Mouse (Mus musculus): Measurements from ENCODE around the gene Ecsit.
"Not testable (repeated sequence)": the region's sequence is repeated elsewhere in the genome, so short reads cannot be mapped to it uniquely, and the experiment has no call there.

The Ecsit gene

DNA sequence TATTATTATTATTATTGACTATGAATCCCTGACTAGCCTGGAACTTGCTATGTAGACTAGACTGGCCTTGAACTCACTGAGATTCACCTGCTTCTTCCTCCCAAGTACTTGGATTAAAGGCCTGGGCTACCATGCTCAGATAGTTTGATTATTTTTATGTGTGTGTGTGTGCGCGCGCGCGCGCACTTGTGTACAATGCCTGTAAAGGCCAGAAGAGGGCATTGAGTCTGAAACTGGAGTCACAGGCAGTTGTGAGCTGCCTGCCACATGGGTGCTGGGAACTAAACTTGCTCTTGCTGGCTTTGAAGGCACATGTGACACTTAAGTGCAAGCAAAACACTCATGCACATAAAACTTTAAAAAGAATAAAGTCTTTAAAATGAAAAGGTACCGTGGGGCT lies 4.0 kb upstream of the Ecsit start:
- no peak for DNase-seq

DNA sequence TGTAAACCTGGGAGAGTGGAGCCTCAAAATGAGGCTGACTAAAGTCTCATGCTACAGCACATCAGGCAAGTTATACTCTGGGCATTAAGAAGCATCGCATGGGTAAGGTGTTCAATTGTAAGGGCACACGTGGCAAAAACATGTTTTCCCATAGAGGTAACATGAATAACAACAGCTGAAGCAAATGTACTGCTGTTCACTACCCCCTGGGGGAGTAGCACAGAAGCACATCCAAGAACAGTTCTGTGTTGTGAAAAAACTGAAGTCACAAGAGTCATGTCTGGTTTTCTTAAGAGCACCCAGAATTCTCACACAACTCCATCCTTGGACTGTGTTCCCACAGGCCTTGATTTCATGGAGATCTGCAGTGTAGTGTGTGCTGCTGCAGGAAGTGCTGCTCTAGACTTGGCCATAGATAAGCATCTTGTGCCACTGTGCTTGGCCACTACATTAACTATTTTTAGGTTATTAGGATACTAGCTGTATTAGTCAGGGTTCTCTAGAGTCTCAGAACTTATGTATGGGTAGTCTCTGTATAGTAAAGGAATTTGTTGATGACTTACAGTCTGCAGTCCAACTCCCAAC lies 1.9 kb upstream of the Ecsit start:
- no peak for DNase-seq

DNA sequence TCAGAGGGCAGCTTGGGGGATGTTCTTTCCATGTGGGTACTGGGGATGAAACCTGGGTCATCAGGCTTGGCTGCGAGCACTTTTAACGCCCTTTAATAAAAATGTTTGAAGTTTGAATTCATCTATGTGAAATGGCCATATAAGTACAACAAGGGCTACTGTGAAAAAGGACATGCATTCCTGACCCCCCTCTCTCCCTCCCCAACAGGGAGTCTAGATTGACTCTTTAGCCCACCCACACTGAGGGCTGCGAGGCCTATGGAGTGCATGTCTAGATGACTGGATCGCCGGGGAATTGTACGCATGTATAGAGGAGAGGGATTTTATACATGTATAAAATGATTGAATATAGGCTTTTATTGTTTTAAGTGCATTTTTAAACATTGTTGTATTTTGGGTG lies 774 bp upstream of the Ecsit start:
- no peak for DNase-seq

DNA sequence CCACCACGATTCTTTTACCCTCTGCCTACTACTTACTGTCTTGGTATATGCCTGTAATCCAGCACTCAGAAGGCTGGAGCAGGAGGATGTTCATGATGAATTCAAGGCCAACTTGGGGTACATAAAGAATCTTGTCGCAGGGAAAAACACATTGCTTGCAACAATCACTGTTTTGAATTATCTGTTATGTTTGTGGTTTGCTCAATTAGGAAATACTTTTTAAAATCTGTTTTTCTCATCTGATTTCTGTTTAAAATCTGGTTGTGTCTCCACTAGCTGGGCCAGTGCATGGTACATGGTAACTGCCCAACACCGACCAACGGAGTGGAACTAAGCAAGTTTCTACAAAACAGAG lies 594 bp downstream of the Ecsit start:
- no peak for DNase-seq

DNA sequence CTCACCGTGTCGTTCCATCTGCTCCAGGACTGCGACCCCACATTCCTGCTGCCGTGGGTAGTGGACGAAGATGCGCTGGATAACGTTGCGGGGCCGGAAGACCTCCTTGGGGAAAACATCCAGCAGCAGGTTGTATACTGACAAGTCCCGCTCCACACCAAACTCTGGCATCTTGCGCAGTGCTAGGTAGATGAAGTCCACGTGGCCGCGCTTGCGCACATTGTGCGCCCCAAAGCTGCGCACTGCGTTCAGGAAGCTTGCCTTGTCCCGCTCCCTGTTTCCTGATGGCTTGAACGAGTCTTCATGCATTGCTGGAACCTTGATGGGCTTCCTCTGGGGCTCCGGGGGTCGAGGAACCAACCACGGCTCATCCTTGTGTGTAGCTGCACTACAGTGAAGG lies 9.0 kb downstream of the Ecsit start:
- DNase-seq, result no peak

DNA sequence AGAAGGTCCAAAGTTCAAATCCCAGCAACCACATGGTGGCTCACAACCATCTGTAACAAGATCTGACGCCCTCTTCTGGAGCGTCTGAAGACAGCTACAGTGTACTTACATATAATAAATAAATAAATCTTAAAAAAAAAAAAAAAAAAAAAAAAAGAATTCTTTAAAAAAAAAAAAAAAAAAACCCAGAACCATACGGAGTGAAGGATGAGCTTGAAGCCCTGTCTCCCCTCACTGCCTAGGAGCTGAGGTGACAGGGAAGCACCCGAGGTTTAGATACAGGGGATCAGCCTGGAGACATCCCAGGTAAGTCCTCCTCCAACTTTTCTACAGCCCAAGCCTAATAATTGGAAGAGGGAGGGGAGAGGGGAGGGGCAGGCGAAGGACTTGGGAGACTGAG lies 9.5 kb downstream of the Ecsit start:
- DNase-seq, result not testable (repeated sequence)

DNA sequence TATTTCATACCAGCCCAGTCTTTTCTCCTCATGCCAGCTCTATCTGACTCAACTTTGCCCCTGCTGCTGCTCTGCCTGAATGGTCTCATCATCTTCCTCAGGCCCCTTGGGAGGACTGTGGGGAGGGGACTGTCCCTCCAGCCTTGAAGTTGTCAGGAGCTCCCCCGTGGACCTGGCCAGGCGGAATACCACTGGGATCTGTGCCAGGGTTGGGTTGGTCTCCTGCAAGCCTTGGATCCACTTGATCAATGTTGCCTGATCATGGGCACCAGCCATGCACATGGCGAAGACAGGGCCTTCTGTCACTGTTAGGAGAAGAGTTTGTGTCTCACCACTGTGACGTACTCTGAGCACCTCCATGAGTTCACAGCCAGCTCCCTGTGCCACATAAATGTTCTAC lies 13.0 kb downstream of the Ecsit start:
- DNase-seq, result no peak

DNA sequence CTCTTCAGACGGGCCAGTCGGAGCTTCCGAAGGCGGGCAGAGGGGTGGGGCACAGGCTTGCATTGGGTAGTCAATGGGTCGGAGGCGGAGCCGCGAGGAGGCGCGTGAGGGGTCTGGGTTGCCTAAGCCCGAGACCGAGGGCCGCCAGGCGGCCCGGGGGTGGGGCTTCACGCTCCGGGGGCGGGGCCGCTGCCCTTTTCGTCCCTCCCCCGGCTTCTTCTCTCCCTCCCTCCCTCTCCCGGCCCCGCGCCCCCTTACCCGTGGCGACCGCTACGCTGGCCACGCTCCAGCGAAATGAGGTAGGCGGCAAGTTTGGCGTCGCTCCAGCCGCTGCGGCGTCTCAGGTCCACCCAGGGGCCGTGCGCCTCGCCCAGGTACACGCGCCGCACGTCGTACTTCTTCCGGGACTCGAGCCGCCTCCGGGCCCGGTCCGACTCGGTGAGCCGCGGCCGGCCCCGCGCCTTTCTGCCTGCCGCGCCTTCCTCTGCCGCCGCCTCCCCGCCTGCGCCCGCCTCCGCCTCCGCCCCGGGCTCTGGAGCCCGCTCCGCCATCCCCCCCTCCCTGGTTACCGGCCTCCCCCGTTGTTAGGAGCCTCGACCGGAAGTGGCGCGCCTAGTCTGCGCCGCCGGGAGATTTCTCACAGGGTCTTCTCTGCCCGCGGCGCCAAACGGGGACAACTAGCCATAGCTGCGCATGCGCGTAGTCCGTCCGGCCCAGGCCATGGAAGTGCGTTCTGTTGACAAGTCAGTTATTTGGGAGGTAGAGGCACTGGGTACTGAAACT lies 14.3 kb downstream of the Ecsit start, which contains the start of the genes Gm49318 and Zfp653:
Gm49318 (minus strand) TSS at position 469 of the 783 bp plus-strand sequence.
Zfp653 (minus strand) TSS at position 586 of the 783 bp plus-strand sequence.
- DNase-seq, result peak; percentile 98

DNA sequence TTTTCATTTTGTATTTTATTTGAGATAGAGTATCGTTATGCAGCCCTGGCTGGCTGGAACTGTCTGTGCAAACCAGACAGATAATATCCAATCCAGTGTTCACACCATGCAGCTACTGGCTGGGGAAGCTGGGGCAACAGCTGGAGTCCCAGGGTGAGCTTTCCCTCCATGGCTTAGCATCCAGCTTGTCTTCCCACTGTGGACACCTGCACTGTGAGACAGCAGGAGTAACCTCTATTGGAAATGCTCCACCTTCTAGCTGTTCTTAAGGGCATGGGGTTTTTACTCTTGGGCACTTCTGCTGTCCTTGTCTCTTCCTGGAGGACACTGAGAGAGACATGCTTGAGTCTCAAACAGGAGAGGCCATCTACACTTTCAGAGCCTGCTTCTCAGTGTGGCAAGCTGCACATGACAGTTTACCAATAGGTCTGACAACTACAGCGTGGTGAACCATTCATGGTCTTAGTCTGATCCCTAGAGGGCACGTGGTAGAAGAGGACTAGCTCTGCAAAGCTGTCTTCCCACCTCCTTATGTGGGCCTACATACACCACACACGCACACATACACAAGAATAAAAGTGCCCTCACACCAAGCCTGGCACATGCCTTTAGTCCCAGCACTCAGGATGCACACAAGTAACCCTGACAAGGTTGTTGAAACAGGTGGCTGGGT lies 15.2 kb downstream of the Ecsit start:
- DNase-seq, result no peak

DNA sequence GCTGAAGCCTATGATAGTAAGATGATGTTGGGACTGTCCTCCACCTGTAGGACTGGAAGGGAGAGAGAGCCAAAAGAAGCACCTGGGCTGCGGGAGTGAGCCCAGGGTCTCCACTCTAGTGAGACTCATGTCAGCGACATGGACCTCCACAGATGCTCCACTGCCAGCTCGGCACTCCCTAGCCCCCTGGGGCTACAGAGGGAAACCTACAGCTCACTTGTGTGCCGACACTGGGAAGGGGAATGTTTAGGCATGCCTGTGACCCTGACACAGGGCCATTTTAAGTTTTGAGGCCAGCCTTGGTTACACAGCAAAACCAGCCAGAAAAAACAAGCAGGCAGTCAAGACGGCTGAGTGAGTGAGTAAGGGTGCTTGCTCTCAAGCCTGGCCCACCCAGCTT lies 18.0 kb downstream of the Ecsit start:
- DNase-seq, result no peak

DNA sequence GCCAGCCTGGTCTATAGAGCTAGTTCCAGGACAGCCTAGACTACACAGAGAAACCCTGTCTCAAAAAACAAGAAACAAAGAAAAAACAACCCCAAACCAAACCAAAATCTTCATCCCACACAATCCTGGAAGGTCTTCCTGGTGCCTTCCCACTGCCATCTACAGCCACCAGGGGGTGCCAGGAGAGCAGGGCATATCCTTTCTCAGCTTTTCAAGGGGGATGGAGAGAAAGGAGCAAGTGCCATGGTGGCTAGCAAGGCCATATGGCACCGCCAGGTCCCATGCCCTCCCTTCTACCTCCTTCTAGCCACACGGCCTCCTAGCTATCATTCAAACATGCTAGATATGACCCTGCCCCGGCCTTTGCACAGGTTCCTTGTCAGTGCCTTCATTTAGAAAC lies 18.8 kb downstream of the Ecsit start:
- DNase-seq, result peak; percentile 67

DNA sequence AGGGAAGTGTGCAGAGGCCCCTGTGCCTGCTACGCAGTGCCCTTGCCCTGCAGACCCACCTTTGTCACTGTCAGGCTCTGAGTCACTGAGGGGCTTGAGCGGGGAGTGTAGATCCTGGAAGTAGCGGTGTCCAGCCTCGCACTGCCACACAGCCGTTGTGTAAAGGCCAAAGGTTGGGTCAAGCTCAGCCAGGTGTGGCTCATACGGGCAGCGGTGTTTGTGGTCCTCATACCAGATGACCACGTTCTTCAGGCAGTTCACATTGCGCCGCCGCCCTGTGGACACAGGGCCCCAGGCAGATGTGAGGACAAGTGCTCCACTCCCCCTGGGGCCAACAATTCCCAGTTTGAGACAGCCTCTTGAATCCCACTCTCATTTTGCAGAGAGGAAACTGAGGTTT lies 19.6 kb downstream of the Ecsit start:
- DNase-seq, result no peak

DNA sequence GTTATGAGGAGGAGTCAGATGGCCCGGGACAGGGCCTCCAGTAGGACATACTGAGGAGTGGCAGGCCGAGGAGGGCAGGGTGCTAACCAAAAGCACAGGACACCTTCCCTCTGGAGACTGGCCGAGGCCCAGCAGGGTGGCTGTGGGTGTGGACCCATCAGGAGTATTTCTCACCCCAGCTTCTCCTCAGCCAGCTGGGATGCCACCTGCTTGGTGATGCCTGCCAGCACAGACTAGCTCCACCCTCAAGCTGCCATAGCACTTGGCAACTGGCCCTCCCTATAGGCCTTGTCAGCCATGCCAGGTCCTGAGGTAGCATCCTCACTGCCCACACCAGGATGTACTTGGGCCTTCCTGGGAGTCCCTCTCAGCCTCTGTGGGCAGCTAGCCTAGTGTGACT lies 20.9 kb downstream of the Ecsit start:
- DNase-seq, result no peak

DNA sequence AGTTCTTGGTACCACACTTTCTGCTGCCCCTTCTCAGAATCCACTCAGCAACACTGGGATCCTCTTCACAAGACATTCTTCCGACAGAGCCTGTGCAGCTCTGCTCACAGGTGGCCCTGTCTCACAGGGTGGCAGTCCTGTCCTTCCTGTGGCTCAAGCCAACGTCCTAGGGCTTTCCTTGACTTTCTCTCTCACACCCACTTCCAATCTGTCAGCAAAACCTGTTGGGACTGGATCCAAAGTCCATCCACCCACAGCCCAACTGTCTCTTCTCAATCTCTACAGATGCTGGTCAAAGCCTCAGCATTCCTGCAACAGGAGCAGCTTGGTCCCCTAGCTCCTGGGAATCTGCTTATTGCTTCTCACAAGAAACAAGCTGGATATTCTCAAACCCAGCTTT lies 23.9 kb downstream of the Ecsit start:
- DNase-seq, result no peak

DNA sequence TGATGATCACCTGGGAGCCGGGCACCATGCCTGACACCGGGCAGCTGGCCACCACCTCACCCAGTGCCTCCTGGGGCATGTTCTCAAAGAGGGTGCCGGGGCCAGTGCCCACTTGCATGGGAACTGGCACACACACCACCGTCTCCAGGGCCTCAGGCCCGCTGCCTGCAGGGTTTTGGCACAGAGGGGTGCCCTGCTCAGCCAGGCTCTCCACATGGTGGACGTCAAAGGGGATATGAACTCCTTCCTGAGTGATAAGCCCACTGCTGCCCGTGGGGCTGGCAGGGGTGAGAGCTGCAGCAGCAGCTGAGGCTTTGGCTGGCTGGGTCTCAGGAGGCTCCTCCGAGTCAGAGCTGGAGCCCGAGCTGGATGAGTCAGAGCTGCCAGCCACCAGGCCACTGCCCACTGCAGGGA lies 27.2 kb downstream of the Ecsit start:
- no peak for DNase-seq

DNA sequence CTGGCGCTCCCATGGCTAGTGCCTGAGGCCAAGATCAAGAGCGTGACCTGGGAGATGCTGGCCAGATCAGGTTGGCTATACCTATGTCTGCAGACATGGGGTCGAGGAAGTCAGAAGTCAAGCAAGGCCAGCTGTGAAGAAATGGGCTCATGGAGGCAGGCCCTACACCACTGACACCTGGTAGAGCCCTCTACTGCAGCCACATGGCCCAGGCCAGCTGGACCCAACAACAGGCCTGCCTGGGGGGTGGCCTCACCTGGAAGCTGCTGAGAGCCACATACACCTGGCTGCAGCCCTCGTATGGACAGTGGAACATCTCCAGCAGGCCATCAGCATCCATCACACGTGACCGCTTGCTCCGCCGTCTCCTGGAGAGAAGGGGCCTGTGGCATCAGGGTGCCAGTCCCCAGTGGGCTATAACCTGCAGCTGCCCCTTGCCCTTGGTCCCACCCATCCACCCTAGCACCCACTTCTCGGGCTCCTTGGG lies 28.2 kb downstream of the Ecsit start:
- DNase-seq, result no peak

DNA sequence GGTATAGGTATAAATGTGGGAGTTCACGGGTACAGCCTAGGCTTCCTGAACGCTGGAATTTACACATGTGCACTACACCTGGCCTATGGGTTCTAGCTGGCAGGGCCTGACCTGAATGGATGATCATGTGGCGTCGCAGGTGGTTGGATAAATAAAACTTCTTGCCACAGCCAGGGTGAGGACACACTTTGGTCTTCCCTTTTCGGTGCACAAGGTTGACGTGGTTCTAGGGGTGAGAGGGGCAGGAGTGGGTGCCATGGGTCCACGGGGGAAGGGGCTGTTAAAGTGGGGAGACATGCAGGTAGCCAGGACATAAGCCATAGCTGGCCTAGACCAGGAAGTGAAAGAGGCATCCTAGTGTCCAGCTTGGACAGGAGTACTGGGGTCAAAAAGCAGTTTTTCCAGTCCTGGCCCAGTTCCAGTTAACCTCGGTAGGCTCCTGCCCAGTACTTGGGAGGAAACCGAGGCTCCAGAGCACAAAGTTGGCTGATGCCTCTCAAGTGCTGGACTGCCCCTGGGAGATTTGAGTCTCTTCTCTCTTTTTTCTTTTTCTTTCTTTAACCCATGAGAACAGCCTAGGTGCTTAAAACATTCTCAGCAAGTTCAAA lies 28.8 kb downstream of the Ecsit start:
- peak; percentile 47 for DNase-seq

DNA sequence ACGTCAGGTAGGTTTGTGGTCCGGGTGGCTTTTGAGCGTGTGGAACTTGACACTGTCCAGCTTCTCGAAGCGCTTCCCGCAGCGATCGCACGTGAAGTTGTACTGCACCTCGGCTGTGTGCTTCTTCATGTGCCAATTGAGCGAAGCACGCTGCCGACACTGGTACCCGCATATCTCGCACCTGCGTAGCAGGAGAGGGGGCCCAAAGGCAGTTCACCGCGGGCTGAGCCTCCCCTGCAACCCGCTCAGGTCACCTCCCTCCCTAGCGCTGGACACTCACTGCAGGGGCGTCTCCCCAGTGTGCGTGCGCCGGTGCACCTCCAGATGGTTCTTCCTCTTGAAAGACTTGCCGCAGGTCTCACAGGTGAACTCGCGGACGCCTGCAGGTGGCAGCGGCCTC lies 29.5 kb downstream of the Ecsit start:
- DNase-seq, result no peak

DNA sequence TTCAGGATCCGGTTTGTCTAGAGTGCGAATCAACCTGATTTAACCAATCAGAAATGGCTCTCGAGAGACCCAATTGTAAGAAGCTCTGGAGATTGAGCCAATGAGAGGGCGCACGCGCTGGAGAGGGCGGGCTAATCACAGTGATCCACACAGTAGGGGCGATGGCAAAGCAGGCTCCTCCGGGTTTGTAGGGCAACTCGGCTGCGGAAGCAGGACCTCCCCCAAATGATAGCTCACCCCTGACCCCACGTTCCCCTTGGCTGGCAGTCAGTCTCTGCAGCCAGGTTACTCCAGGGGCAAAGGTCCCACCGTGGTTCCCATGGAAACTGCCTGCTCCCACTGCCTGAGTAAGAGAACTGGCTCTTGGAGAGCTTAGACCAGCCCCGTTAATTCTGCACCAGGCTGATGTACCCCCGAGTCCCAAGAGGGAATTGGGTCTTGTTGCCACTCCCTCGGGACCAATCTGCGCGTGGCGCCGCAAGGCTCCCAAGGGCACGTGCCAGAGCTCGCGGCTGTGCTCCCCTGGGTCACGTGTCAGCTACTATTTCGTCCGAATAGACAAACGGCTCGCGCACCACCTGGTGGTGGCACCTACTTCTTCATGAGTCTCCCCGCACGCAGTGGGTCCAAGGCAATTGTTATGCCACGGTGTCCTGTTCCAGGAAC lies 30.7 kb downstream of the Ecsit start:
- DNase-seq, result peak; percentile 74

DNA sequence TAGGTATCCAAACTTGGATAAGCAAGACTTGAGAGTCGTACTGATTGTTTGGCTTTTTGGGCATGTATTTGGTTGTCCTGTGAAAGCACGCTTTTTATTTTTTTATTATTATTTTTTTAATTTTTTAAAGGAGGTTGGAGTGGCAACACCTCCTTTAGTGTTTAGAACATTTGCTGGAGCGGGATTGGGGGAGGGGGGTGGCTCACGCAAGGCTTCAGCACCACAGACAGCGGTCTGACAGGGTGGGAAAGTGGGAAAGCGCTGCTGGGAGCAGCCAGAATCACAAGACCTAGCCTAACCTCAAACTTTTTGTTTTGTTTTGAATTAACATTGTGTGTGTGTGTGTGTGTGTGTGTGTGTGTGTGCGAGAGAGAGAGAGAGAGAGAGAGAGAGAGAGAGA lies 31.6 kb downstream of the Ecsit start:
- no peak for DNase-seq

DNA sequence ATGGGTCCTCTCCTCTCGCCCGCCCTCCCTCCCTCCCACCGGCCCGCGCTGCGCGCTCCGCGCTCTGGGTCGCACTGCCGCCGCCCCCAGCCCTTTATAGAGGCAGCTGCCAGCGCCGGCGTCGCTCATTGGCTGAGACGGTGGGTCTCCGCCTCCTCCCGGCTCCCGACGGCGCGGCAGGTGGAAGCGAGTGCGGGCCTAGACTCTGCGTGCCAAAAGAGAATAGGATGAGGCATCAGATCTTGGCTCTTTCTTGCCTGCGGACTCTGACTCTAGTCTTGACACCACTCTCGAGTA lies 33.3 kb downstream of the Ecsit start, which contains the start of gene Elavl3:
Elavl3 (minus strand) TSS at position 66 of the 297 bp plus-strand sequence.
- peak; percentile 18 for DNase-seq

DNA sequence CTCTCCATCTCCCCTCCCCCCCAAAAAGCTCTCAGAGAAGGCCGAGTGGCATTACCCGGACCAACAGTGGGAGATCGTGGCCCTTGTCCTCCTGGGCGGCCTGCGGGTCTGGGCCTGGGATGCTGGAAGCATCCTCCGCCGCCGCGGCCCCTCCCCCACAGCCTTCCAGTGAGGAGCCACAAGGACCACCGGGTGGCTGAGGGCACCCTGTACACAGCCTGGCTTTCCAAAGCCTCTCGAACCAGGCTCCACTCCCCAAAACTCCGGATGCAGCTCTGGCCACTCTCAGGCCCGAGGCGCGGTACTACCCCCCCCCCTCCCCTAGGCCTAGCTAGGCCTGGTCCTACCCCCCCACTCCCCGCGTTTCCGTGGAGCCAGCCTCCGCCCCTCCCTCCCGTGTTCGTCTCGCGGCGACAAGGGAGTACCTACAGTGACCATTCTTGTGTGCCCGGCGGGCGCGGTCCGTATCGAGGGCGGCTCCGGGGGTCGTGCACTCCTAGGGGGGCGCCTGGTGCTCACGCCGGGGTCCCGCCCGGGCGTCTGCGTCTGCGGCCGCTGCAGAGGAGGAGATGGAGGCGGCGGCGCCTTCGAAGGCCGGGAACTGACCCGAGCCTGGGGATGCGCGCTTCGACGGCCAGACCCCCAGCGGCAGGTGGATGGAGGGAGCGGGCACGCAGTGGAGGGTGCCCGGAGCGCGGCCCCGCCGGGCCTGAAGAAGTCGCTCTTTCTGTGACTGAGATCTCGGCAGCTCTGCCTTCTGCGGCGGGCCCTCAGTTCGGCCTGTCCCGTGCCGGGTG lies 33.9 kb downstream of the Ecsit start:
- DNase-seq, result no peak

All from kidney, postnatal 14 days (tissue).